Mouse (Mus musculus): Measurements from ENCODE around the gene Aicda. TPM values are rescaled to one million over a fixed set of nuclear protein-coding genes. Genes with fewer than 3 reads are reported as not detected.
"Not testable (repeated sequence)": the region's sequence is repeated elsewhere in the genome, so short reads cannot be mapped to it uniquely, and the experiment has no call there.

Gene Aicda
- total and polyA plus RNA-seq, 3 experiments = 0.03 TPM; not detected in 2

- Histone ChIP-seq H3K4me3 (ENCODE audit: control insufficient read depth in 1 of 2, insufficient read depth in 1 of 2, low read depth in 2 of 2, low read length in 2 of 2) (no peak overlapping the region), H3K27ac (ENCODE audit: control insufficient read depth, low read depth, low read length) (no peak overlapping the region), H3K4me1 (ENCODE audit: control insufficient read depth in 1 of 2, insufficient read depth in 2 of 2, low read length in 2 of 2) (no peaks in the 10 kb centered on the region), H3K27me3 (ENCODE audit: control insufficient read depth in 1 of 2, insufficient read depth in 2 of 2, low read length in 2 of 2) (no peaks in the 10 kb centered on the region; a peak in 1 of 4 replicates), H3K9ac (ENCODE audit: control insufficient read depth, low read depth, low read length, poor library complexity, severe bottlenecking) (no peak overlapping the region), H3K79me2 (ENCODE audit: control insufficient read depth, insufficient read depth, low read length, poor library complexity) (no peaks in the 10 kb centered on the region), H3K9me3 (replicated peaks; ENCODE audit: insufficient read depth, low read length) (no peaks in the 10 kb centered on the region), H3K36me3 (ENCODE audit: control insufficient read depth in 1 of 2, insufficient read depth in 2 of 2, low read length in 2 of 2) (no peaks in the 10 kb centered on the region)
- TF ChIP-seq MAZ (IDR thresholded peaks at IDR 0.05; ENCODE audit: low read depth, low read length) (no peak), UBTF (IDR thresholded peaks at IDR 0.05; ENCODE audit: borderline replicate concordance, insufficient read depth, low read depth, low read length) (no peak), ZMIZ1 (IDR thresholded peaks at IDR 0.05; ENCODE audit: low read depth, low read length) (no peak), RAD21 (IDR thresholded peaks at IDR 0.05; ENCODE audit: low read depth, low read length) (no peak), CHD2 (IDR thresholded peaks at IDR 0.05; ENCODE audit: low read length) (no peak), MAX (IDR thresholded peaks at IDR 0.05; ENCODE audit: low read length) (no peak)
- no peak for DNase-seq (ENCODE audit: low read depth, low spot score)
Measured at GRCm38 (mm10) chr6:122514312-122514711, 39.3 kb upstream of the Aicda start.

DNA sequence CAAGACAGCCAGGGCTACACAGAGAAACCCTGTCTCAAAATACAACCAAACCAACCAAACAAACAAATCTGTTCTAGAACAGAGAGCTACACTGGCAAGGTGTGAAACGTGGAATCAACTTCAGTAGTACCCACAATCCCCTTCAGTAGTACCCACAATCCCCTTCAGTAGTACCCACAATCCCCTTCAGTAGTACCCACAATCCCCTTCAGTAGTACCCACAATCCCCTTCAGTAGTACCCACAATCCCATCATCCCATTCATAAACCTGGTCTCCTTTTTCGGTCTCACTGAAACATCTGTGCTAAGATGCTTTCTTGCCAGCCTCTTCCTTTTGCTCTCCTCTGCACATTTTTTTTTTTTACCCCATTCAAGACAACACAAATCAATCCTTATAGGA is 37.8 kb upstream of the Aicda start:
- not testable (repeated sequence) for H3K4me3 ChIP-seq (ENCODE audit: control insufficient read depth in 1 of 2, insufficient read depth in 1 of 2, low read depth in 2 of 2, low read length in 2 of 2); H3K4me1 ChIP-seq (ENCODE audit: control insufficient read depth in 1 of 2, insufficient read depth in 2 of 2, low read length in 2 of 2); H3K9ac ChIP-seq (ENCODE audit: control insufficient read depth, low read depth, low read length, poor library complexity, severe bottlenecking); H3K79me2 ChIP-seq (ENCODE audit: control insufficient read depth, insufficient read depth, low read length, poor library complexity); H3K27ac ChIP-seq (ENCODE audit: control insufficient read depth, low read depth, low read length); H3K36me3 ChIP-seq (ENCODE audit: control insufficient read depth in 1 of 2, insufficient read depth in 2 of 2, low read length in 2 of 2); H3K9me3 ChIP-seq (replicated peaks; ENCODE audit: insufficient read depth, low read length); H3K27me3 ChIP-seq (ENCODE audit: control insufficient read depth in 1 of 2, insufficient read depth in 2 of 2, low read length in 2 of 2)
- TF ChIP-seq POLR2A (IDR thresholded peaks at IDR 0.05; ENCODE audit: control insufficient read depth in 1 of 2, insufficient read depth in 1 of 2, low read depth in 1 of 2, low read length in 2 of 2, poor library complexity in 1 of 2) = peak in 1 of 2 experiments; percentile 39; a peak in 2 of 4 replicates
- 0 out of 2 replicates have a peak, but pooled peaks have one; percentile 22 for TF ChIP-seq ZNF384 (IDR thresholded peaks at IDR 0.05; ENCODE audit: low read depth, low read length)
- peak; percentile 80 for TF ChIP-seq HCFC1 (IDR thresholded peaks at IDR 0.05; ENCODE audit: low read depth, low read length)
- TF ChIP-seq KAT2A (conservative IDR thresholded peaks at IDR 0.05; ENCODE audit: low read depth, low read length) = peak; percentile 63
- TF ChIP-seq TBP (IDR thresholded peaks at IDR 0.05; ENCODE audit: low read depth, low read length) = peak; percentile 66; the same call in 1 of the 2 replicates
- peak; percentile 43; the same call in 1 of the 2 replicates for TF ChIP-seq MYC (IDR thresholded peaks at IDR 0.05; ENCODE audit: low read depth, low read length)
- TF ChIP-seq NELFE (IDR thresholded peaks at IDR 0.05; ENCODE audit: low read depth, low read length) = peak; percentile 32; the same call in 1 of the 2 replicates
- peak; percentile 41 for DNase-seq (ENCODE audit: low read depth, low spot score)

DNA sequence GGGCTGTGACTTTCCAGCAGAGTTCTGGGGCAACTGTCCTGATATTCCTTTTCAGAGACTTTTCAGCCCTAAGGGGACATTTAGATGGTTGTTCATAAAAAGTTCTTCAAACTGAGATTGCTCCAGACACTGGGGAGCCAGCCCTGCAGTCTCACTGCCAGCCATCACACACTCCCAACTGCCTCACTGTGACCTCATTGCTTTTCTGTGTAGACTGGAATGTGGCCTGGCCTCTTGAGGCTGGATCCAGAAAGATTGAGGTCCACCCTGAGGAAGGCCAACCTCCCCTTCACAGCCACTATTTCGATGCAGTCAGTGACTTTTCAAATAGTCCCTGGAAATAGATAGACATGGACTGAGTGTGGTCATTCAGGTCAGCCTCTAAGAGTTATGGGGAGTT is 35.9 kb upstream of the Aicda start:
- DNase-seq (ENCODE audit: low read depth, low spot score) = no peak
- H3K27me3 ChIP-seq (ENCODE audit: control insufficient read depth in 1 of 2, insufficient read depth in 2 of 2, low read length in 2 of 2) = no peaks in the 10 kb centered on the region; a peak in 1 of 4 replicates
- H3K79me2 ChIP-seq (ENCODE audit: control insufficient read depth, insufficient read depth, low read length, poor library complexity) = no peaks in the 10 kb centered on the region
- H3K9me3 ChIP-seq (replicated peaks; ENCODE audit: insufficient read depth, low read length) = no peaks in the 10 kb centered on the region
- no peak overlapping the region for H3K27ac ChIP-seq (ENCODE audit: control insufficient read depth, low read depth, low read length)
- H3K4me3 ChIP-seq (ENCODE audit: control insufficient read depth in 1 of 2, insufficient read depth in 1 of 2, low read depth in 2 of 2, low read length in 2 of 2) = no peak overlapping the region
- H3K36me3 ChIP-seq (ENCODE audit: control insufficient read depth in 1 of 2, insufficient read depth in 2 of 2, low read length in 2 of 2) = no peaks in the 10 kb centered on the region
- TF ChIP-seq USF1 (IDR thresholded peaks at IDR 0.05; ENCODE audit: low read depth, low read length) (no peak), MXI1 (IDR thresholded peaks at IDR 0.05; ENCODE audit: low read depth, low read length) (no peak), ELF1 (IDR thresholded peaks at IDR 0.05; ENCODE audit: low read depth, low read length) (no peak), UBTF (IDR thresholded peaks at IDR 0.05; ENCODE audit: borderline replicate concordance, insufficient read depth, low read depth, low read length) (no peak), SIN3A (IDR thresholded peaks at IDR 0.05; ENCODE audit: low read length) (no peak), CTCF (IDR thresholded peaks at IDR 0.05 in 2 of 3, conservative IDR thresholded peaks at IDR 0.05 in 1 of 3; ENCODE audit: control insufficient read depth in 1 of 3, insufficient read depth in 1 of 3, low read depth in 2 of 3, low read length in 3 of 3, poor library complexity in 1 of 3, severe bottlenecking in 1 of 3) (no peak), RAD21 (IDR thresholded peaks at IDR 0.05; ENCODE audit: low read depth, low read length) (no peak), CHD1 (IDR thresholded peaks at IDR 0.05; ENCODE audit: low read depth, low read length) (no peak), SMC3 (IDR thresholded peaks at IDR 0.05; ENCODE audit: low read depth, low read length) (no peak), GABPA (IDR thresholded peaks at IDR 0.05; ENCODE audit: low read depth, low read length) (no peak), HCFC1 (IDR thresholded peaks at IDR 0.05; ENCODE audit: low read depth, low read length) (no peak), TBP (IDR thresholded peaks at IDR 0.05; ENCODE audit: low read depth, low read length) (no peak), MYC (IDR thresholded peaks at IDR 0.05; ENCODE audit: low read depth, low read length) (no peak), MAFK (IDR thresholded peaks at IDR 0.05; ENCODE audit: borderline replicate concordance, low read depth, low read length) (no peak), ZMIZ1 (IDR thresholded peaks at IDR 0.05; ENCODE audit: low read depth, low read length) (no peak), ZNF384 (IDR thresholded peaks at IDR 0.05; ENCODE audit: low read depth, low read length) (no peak), MEF2A (IDR thresholded peaks at IDR 0.05; ENCODE audit: extremely low read depth, insufficient replicate concordance, low read depth, low read length, poor library complexity, severe bottlenecking) (no peak), POLR2A (IDR thresholded peaks at IDR 0.05; ENCODE audit: control insufficient read depth in 1 of 2, insufficient read depth in 1 of 2, low read depth in 1 of 2, low read length in 2 of 2, poor library complexity in 1 of 2) (no peak)
- no peak overlapping the region for H3K9ac ChIP-seq (ENCODE audit: control insufficient read depth, low read depth, low read length, poor library complexity, severe bottlenecking)
- no peaks in the 10 kb centered on the region for H3K4me1 ChIP-seq (ENCODE audit: control insufficient read depth in 1 of 2, insufficient read depth in 2 of 2, low read length in 2 of 2)
